ENCODE assay signal across 30 mouse cellular contexts in genomic region chr13:44465567-44465966, GRCm38 (mm10).
DNase-seq lines count a peak whose midpoint lies in the region; ATAC-seq and TF ChIP-seq lines count a peak whose summit lies in the region.
"Had no signal": no experiment of that assay in that cellular context is flagged by ENCODE, and none has a peak within 500 bp of the region (broad histone marks: within the 10 kb centered on the region; RNA-seq: fewer than 3 reads in every experiment).

No protein-coding gene starts in this region.

- ATAC-seq in heart, embryonic 14.5 days (ENCODE audit: insufficient number of reproducible peaks, insufficient read depth, low FRiP score, low read depth), result no peak
- no peak for ATAC-seq in heart, embryonic 12.5 days (ENCODE audit: insufficient number of reproducible peaks, low FRiP score)
- ATAC-seq in cerebellum, adult (ENCODE audit: insufficient number of reproducible peaks, low FRiP score, low TSS enrichment), result peak; percentile 72; the same call in 1 of the 2 replicates
- no peak for ATAC-seq in liver, embryonic 11.5 days (replicated peaks; ENCODE audit: low FRiP score)
- ATAC-seq: forebrain, embryonic 14.5 days; intestine, embryonic 16.5 days had no signal

- WGBS in heart, embryonic 14.5 days, result 48% methylated on average over 7 of the region's 7 CpGs
- WGBS in heart, embryonic 12.5 days, result 50% methylated on average over 7 of the region's 7 CpGs
- 72% methylated on average over 7 of the region's 7 CpGs for WGBS in liver, embryonic 11.5 days

- no peaks in the 10 kb centered on the region for H3K27me3 ChIP-seq in heart, embryonic 14.5 days (ENCODE audit: control insufficient read depth, insufficient read depth, low read length)
- H3K27me3 ChIP-seq in heart, embryonic 12.5 days (replicated peaks), result no peaks in the 10 kb centered on the region
- H3K27me3 ChIP-seq in liver, embryonic 11.5 days (replicated peaks; ENCODE audit: control insufficient read depth, insufficient read depth, low read length), result no peaks in the 10 kb centered on the region
- H3K27me3 ChIP-seq: heart, embryonic 15.5 days; hindbrain, embryonic 15.5 days; limb, embryonic 13.5 days; liver, embryonic 13.5 days; megakaryocyte, embryonic 14.5 days; neural tube, embryonic 13.5 days; stomach, embryonic 15.5 days had no signal

- H3K27ac ChIP-seq in heart, embryonic 14.5 days (replicated peaks in 1 of 2; ENCODE audit: control insufficient read depth in 1 of 2, insufficient read depth in 1 of 2, low read depth in 2 of 2, low read length in 2 of 2), result no peak overlapping the region
- no peak overlapping the region for H3K27ac ChIP-seq in heart, embryonic 12.5 days (ENCODE audit: poor library complexity, severe bottlenecking)
- H3K27ac ChIP-seq in liver, embryonic 11.5 days (ENCODE audit: low read depth, low read length), result no peak overlapping the region
- H3K27ac ChIP-seq in layer of hippocampus, adult 2 months, result no peak overlapping the region
- H3K27ac ChIP-seq: heart, embryonic 15.5 days; hindbrain, embryonic 15.5 days; limb, embryonic 13.5 days; liver, embryonic 13.5 days; neural tube, embryonic 13.5 days; stomach, embryonic 15.5 days had no signal

- H3K9ac ChIP-seq in heart, embryonic 14.5 days (ENCODE audit: low read length), result no peak overlapping the region
- no peak overlapping the region for H3K9ac ChIP-seq in heart, embryonic 12.5 days
- no peak overlapping the region for H3K9ac ChIP-seq in liver, embryonic 11.5 days (ENCODE audit: low read depth, low read length)
- H3K9ac ChIP-seq: heart, embryonic 15.5 days; hindbrain, embryonic 15.5 days; limb, embryonic 13.5 days; liver, embryonic 13.5 days; neural tube, embryonic 13.5 days; stomach, embryonic 15.5 days had no signal

- no peaks in the 10 kb centered on the region for H3K36me3 ChIP-seq in heart, embryonic 14.5 days (ENCODE audit: control insufficient read depth, insufficient read depth, low read length)
- no peaks in the 10 kb centered on the region for H3K36me3 ChIP-seq in heart, embryonic 12.5 days
- no peaks in the 10 kb centered on the region for H3K36me3 ChIP-seq in liver, embryonic 11.5 days (ENCODE audit: control insufficient read depth, insufficient read depth, low read length)
- H3K36me3 ChIP-seq: heart, embryonic 15.5 days; hindbrain, embryonic 15.5 days; limb, embryonic 13.5 days; liver, embryonic 13.5 days; neural tube, embryonic 13.5 days; stomach, embryonic 15.5 days had no signal

- H3K4me1 ChIP-seq in heart, embryonic 14.5 days (ENCODE audit: control insufficient read depth in 2 of 2, insufficient read depth in 2 of 2, low read length in 2 of 2), result peaks cover 2 to 6% of the 10 kb centered on the region in 2 experiments; a peak in 3 of 4 replicates
- H3K4me1 ChIP-seq in heart, embryonic 12.5 days (replicated peaks), result peaks cover 14% of the 10 kb centered on the region
- no peaks in the 10 kb centered on the region for H3K4me1 ChIP-seq in liver, embryonic 11.5 days (replicated peaks; ENCODE audit: control insufficient read depth, insufficient read depth, low read length)
- H3K4me1 ChIP-seq: hindbrain, embryonic 15.5 days; liver, embryonic 13.5 days; neural tube, embryonic 13.5 days; stomach, embryonic 15.5 days had no signal

- no peak for TF ChIP-seq CTCF in layer of hippocampus, adult 2 months (conservative IDR thresholded peaks at IDR 0.05)

- no peaks in the 10 kb centered on the region for H3K9me3 ChIP-seq in heart, embryonic 14.5 days (ENCODE audit: control insufficient read depth, low read length)
- H3K9me3 ChIP-seq in heart, embryonic 12.5 days (replicated peaks), result peaks cover 3% of the 10 kb centered on the region; the same call in 1 of the 2 replicates
- no peaks in the 10 kb centered on the region for H3K9me3 ChIP-seq in liver, embryonic 11.5 days (ENCODE audit: control insufficient read depth, low read length)
- H3K9me3 ChIP-seq: heart, embryonic 15.5 days; hindbrain, embryonic 15.5 days; liver, embryonic 13.5 days; neural tube, embryonic 13.5 days; stomach, embryonic 15.5 days had no signal

- H3K4me2 ChIP-seq in heart, embryonic 14.5 days (ENCODE audit: low read length), result 0 out of 2 replicates have a peak overlapping the region, but pooled peaks have one; percentile 5
- H3K4me2 ChIP-seq in heart, embryonic 12.5 days, result no peak overlapping the region
- no peak overlapping the region for H3K4me2 ChIP-seq in liver, embryonic 11.5 days
- H3K4me2 ChIP-seq: heart, embryonic 15.5 days; hindbrain, embryonic 15.5 days; limb, embryonic 13.5 days; liver, embryonic 13.5 days; neural tube, embryonic 13.5 days; stomach, embryonic 15.5 days had no signal

- DNase-seq in cerebellum, adult 9-10 months, result peak; percentile 59
- peak; percentile 34 for DNase-seq in retina, embryonic 14.5 days (ENCODE audit: low spot score)
- no peak for DNase-seq in liver, embryonic 11.5 days (ENCODE audit: low spot score)
- DNase-seq in layer of hippocampus, adult 2 months (ENCODE audit: low spot score in 2 of 2), result no peak
- DNase-seq: adrenal gland, postnatal 14 days; gastrocnemius, postnatal 10 days; heart, postnatal 36 days; kidney, adult 9 months; kidney, postnatal 25 days; layer of hippocampus, postnatal 36 days; liver, embryonic 13.5 days; lung, adult 2 months; lung, postnatal 14 days; midbrain, embryonic 14.5 days; right cerebral cortex, adult 18-20 months; right cerebral cortex, postnatal 4 days; thymus, adult 18-20 months; thymus, postnatal 36 days had no signal

- H3K4me3 ChIP-seq in heart, embryonic 14.5 days (ENCODE audit: control insufficient read depth in 1 of 2, insufficient read depth in 1 of 2, low read depth in 1 of 2, low read length in 2 of 2), result no peak overlapping the region
- no peak overlapping the region for H3K4me3 ChIP-seq in heart, embryonic 12.5 days
- H3K4me3 ChIP-seq in liver, embryonic 11.5 days (ENCODE audit: low read depth, low read length), result no peak overlapping the region
- H3K4me3 ChIP-seq in layer of hippocampus, adult 2 months, result no peak overlapping the region
- H3K4me3 ChIP-seq: heart, embryonic 15.5 days; hindbrain, embryonic 15.5 days; limb, embryonic 13.5 days; liver, embryonic 13.5 days; megakaryocyte, embryonic 14.5 days; myocyte; neural tube, embryonic 13.5 days; stomach, embryonic 15.5 days had no signal

Comparison
In these comparisons a context has a peak if more than half of its experiments do, and no peak if none do; other contexts are left out.
1. DNase-seq: peak in cerebellum, adult 9-10 months (single experiment) and retina, embryonic 14.5 days (single experiment); none in liver, embryonic 11.5 days (single experiment) and layer of hippocampus, adult 2 months (0 of 2).